Mouse (Mus musculus): ENCODE data around the gene Gnb3. TPM values are rescaled to one million over a fixed set of nuclear protein-coding genes. Genes with fewer than 3 reads are reported as not detected.

Gnb3 gene
- polyA plus RNA-seq (2014; fragmentation: Nextera tagmentation; extraction: Ambion mirVana): 0.24 and 0.68 TPM in 2 replicates

DNA sequence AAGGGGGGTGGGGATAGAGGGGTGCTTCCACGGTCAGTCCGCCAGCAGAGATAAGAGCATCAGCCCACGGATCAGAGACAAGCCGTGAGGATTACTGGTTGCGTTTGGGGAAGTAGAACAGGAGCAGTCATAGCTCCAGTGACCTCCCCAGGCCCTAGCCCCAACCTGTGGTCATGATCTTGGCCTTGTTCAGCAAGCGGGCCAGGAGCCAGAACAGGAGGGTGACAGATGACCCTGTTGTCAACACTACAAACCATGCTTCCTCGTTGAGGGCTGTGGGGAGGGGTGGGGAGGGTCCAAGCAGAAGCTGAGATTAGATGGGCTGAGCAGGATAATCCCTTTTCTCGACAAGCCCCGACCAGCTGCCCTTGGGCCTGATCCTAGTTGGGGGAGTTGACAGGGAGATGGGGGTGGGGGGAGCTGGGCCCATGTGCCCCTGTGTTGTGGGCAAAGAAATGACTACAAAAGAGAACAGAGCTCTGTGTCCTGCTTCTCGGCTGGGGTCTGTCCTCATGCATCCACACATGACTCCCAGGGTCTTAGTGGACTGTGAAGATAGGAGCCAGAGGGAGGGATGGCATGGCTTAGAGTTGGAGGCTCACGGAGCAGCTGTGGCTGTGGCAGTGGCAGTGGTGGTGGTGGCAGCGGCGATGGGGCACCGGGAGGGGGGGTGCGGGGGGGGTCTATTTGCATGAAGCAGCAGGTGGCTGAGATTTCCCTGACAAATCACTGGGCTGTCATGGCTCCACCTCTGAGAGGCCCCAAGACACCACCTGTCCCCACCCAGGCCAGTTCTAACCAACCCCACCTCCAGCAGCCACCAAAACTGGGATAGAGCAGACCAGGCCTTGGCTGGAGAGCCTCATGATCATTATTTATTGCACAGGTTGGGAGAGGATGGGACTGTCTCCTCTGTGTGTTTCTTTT is at the start of gene Gnb3:
Gnb3 (minus strand) TSS at position 35 of the 927 bp plus-strand sequence.
- no peak for TF ChIP-seq CTCF (IDR thresholded peaks at IDR 0.05; ENCODE audit: low read depth)
- H3K4me2 ChIP-seq: no peak within 1 kb of the TSS
- H3K27ac ChIP-seq (ENCODE audit: low read depth): no peak within 1 kb of the TSS
- no peaks in the 10 kb centered on the region for H3K27me3 ChIP-seq (ENCODE audit: insufficient read depth, low read length)
- WGBS: 23% methylated on average over 15 of the region's 15 CpGs
- no peak for DNase-seq
- H3K9ac ChIP-seq: peak within 1 kb of the TSS; percentile 8; the same call in 1 of the 2 replicates
- H3K36me3 ChIP-seq (ENCODE audit: insufficient read depth): peaks cover 8% of the 10 kb centered on the region; the same call in 1 of the 2 replicates
- 0 out of 2 replicates have a peak, but pooled peaks have one; percentile 6 for ATAC-seq (ENCODE audit: insufficient read depth)
- 0 out of 2 replicates have a peak, but pooled peaks cover 9% of the 10 kb centered on the region for H3K4me1 ChIP-seq (ENCODE audit: insufficient read depth)
- no peak within 1 kb of the TSS for H3K4me3 ChIP-seq (ENCODE audit: low read depth, low read length)
- no peaks in the 10 kb centered on the region for H3K9me3 ChIP-seq (ENCODE audit: low read depth, low read length)

DNA sequence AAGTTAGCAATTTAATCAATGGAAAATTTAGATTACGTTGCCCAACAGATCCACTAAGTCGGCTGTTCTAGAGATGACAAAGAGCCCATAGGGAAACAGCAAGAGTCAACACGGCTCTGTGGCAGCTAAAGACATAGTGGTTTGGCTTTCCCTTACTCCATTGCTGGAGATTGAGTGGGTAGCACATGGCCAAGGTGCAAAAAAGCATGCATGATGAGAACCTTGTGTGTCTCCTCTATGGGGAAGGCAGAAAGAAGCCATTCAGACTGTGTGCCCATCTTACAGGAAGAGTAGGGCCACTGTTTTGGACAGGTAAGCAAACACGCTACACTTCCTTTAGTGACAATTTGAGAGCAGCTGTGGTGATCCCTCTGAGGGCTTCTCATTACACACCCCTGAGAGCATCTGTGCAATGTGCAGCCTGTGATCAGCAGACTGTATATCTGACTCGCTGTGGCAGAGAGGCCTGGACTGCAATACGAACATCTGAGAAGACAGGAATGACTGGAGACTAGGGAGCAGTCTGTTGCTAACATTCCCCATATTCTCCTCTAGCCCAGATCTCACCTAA is 48.6 kb upstream of the Gnb3 start:
- Histone ChIP-seq H3K4me1 (ENCODE audit: insufficient read depth) (no peaks in the 10 kb centered on the region), H3K27me3 (ENCODE audit: insufficient read depth, low read length) (no peaks in the 10 kb centered on the region), H3K27ac (ENCODE audit: low read depth) (no peak overlapping the region), H3K9me3 (ENCODE audit: low read depth, low read length) (no peaks in the 10 kb centered on the region), H3K36me3 (ENCODE audit: insufficient read depth) (no peaks in the 10 kb centered on the region), H3K4me3 (ENCODE audit: low read depth, low read length) (no peak overlapping the region), H3K9ac (no peak overlapping the region), H3K4me2 (no peak overlapping the region)
- TF ChIP-seq CTCF (IDR thresholded peaks at IDR 0.05; ENCODE audit: low read depth): no peak
- WGBS: 85% methylated on average over 6 of the region's 6 CpGs
- no peak for ATAC-seq (ENCODE audit: insufficient read depth)
- DNase-seq: no peak

DNA sequence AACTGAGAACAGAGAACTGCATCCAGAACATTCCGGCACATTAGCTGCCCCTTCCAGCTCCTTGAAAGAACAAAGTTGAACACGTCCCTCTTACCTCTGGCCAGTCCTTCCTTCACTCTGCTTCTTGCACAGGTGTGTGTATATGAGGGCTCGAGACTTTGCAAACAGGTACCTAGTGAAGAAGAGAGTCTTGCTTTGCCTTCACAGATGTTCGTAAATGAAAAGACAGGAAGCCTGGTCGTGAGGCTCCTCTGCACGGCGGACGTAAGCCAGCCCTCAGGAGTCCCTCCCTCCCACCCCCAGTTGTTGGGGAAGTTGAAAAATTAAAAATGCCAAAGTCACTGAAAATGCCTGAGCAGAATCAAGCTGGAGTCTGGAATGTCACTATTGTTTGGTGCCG is 47.9 kb upstream of the Gnb3 start, which contains the start of gene Cd4:
Cd4 (minus strand) TSS at position 236 of the 400 bp plus-strand sequence.
- DNase-seq (no peak), ATAC-seq (ENCODE audit: insufficient read depth) (no peak)
- Histone ChIP-seq H3K4me3 (ENCODE audit: low read depth, low read length) (no peak within 1 kb of the TSS), H3K27me3 (ENCODE audit: insufficient read depth, low read length) (no peaks in the 10 kb centered on the region), H3K9ac (no peak within 1 kb of the TSS), H3K4me2 (no peak within 1 kb of the TSS), H3K4me1 (ENCODE audit: insufficient read depth) (no peaks in the 10 kb centered on the region), H3K9me3 (ENCODE audit: low read depth, low read length) (no peaks in the 10 kb centered on the region), H3K36me3 (ENCODE audit: insufficient read depth) (no peaks in the 10 kb centered on the region), H3K27ac (ENCODE audit: low read depth) (no peak within 1 kb of the TSS)
- TF ChIP-seq CTCF (IDR thresholded peaks at IDR 0.05; ENCODE audit: low read depth): no peak
- 79% methylated on average over 9 of the region's 9 CpGs for WGBS

DNA sequence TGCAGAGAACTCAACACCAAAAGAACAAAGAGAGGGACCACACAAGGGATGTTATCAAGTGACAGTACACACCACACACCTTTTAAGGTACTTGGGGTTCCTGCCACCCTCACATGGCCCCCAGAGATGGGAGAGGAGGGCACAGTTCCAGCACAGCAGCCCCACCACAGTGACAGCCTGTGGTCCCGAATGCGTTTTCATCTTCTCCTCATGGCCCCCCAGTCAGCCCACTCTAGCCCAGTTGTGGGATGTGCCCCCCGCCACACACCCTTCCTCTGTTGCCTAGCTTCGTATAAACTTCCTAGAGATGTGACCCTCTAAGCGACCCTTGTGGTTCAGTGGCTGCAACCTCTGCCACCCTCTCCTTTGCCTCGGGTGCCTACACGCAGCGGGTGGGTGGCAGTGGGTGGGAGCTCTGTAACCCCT is 45.9 kb upstream of the Gnb3 start:
- Histone ChIP-seq H3K4me1 (ENCODE audit: insufficient read depth) (no peaks in the 10 kb centered on the region), H3K27me3 (ENCODE audit: insufficient read depth, low read length) (no peaks in the 10 kb centered on the region), H3K27ac (ENCODE audit: low read depth) (no peak overlapping the region), H3K4me3 (ENCODE audit: low read depth, low read length) (no peak overlapping the region), H3K9ac (no peak overlapping the region), H3K4me2 (no peak overlapping the region), H3K9me3 (ENCODE audit: low read depth, low read length) (no peaks in the 10 kb centered on the region), H3K36me3 (ENCODE audit: insufficient read depth) (no peaks in the 10 kb centered on the region)
- no peak for TF ChIP-seq CTCF (IDR thresholded peaks at IDR 0.05; ENCODE audit: low read depth)
- ATAC-seq (ENCODE audit: insufficient read depth) (no peak), DNase-seq (no peak)
- WGBS: 87% methylated on average over 8 of the region's 8 CpGs

- no peaks in the 10 kb centered on the region for H3K27me3 ChIP-seq (ENCODE audit: insufficient read depth, low read length)
Measured at GRCm38 (mm10) chr6:124884714-124885500, 44.8 kb upstream of the Gnb3 start.

DNA sequence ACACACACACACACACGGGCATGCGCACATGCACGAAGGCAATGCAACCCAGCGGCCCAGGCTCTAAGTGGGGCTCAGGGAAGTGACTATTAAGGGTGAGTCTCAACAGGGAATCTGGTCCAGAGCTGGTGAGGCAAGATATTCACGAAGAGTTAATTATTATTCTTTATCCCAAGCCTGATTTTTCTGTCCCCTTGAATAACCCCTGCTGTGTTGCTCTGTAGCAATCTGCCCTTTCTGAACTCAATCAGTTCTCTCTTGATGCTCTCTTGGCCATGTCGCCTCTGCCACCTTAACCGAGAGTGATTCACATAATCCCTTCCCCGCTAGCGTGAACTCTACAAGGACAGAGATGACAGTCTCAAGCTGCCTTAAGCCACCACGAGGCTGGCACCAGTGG is 43.3 kb upstream of the Gnb3 start:
- Histone ChIP-seq H3K4me3 (ENCODE audit: low read depth, low read length) (no peak overlapping the region), H3K27me3 (ENCODE audit: insufficient read depth, low read length) (no peaks in the 10 kb centered on the region), H3K27ac (ENCODE audit: low read depth) (no peak overlapping the region), H3K4me1 (ENCODE audit: insufficient read depth) (no peaks in the 10 kb centered on the region), H3K4me2 (no peak overlapping the region), H3K9me3 (ENCODE audit: low read depth, low read length) (no peaks in the 10 kb centered on the region), H3K9ac (no peak overlapping the region), H3K36me3 (ENCODE audit: insufficient read depth) (no peaks in the 10 kb centered on the region)
- DNase-seq (no peak), ATAC-seq (ENCODE audit: insufficient read depth) (no peak)
- WGBS: 81% methylated on average over 10 of the region's 10 CpGs
- TF ChIP-seq CTCF (IDR thresholded peaks at IDR 0.05; ENCODE audit: low read depth): no peak

More at GRCm38 (mm10) chr6:124884714-124885500, 44.8 kb upstream of the Gnb3 start:
- H3K9me3 ChIP-seq (ENCODE audit: low read depth, low read length): no peaks in the 10 kb centered on the region
- H3K27ac ChIP-seq (ENCODE audit: low read depth): no peak overlapping the region
- H3K4me3 ChIP-seq (ENCODE audit: low read depth, low read length): no peak overlapping the region
- no peak for DNase-seq
- no peak for TF ChIP-seq CTCF (IDR thresholded peaks at IDR 0.05; ENCODE audit: low read depth)
- no peak overlapping the region for H3K9ac ChIP-seq
- no peaks in the 10 kb centered on the region for H3K4me1 ChIP-seq (ENCODE audit: insufficient read depth)
- H3K4me2 ChIP-seq: no peak overlapping the region
- WGBS: 66% methylated on average over 10 of the region's 10 CpGs
- H3K36me3 ChIP-seq (ENCODE audit: insufficient read depth): no peaks in the 10 kb centered on the region
- no peak for ATAC-seq (ENCODE audit: insufficient read depth)

All from lung, embryonic 14.5 days (tissue).